Mouse (Mus musculus) embryonic facial prominence, embryonic 15.5 days (tissue): ENCODE data around the gene Uba5. TPM values are rescaled to one million over a fixed set of nuclear protein-coding genes. Genes with fewer than 3 reads are reported as not detected.

Experiments used
- ATAC-seq: fragments of 200-750 bp; cut with Nextera tagmentation; 2 replicates; pipeline ENCODE4 v1.8.0; 2017; ENCODE audit warnings: low read depth, moderate TSS enrichment; ENCODE audit not compliant: insufficient number of reproducible peaks, low FRiP score, low TSS enrichment
- H3K27ac ChIP-seq: fragments of 300-500 bp; sonication (generic); replicated peaks from 2 replicates; pipeline ENCODE4 v1.5.1; 2015; ENCODE audit warnings: mild to moderate bottlenecking, inconsistent platforms
- H3K27me3 ChIP-seq: fragments of 300-500 bp; sonication (generic); 2 replicates; pipeline ENCODE4 v1.6.1; 2015; ENCODE audit warnings: inconsistent platforms
- H3K36me3 ChIP-seq: fragments of 300-500 bp; sonication (generic); 2 replicates; pipeline ENCODE4 v1.6.1; 2015; ENCODE audit warnings: mild to moderate bottlenecking, inconsistent platforms
- H3K4me1 ChIP-seq: fragments of 300-500 bp; sonication (generic); 2 replicates; pipeline ENCODE4 v1.6.1; 2015; ENCODE audit warnings: inconsistent platforms
- H3K4me2 ChIP-seq: fragments of 300-500 bp; sonication (generic); replicated peaks from 2 replicates; pipeline ENCODE4 v1.6.1; 2015; ENCODE audit warnings: mild to moderate bottlenecking, inconsistent platforms
- H3K4me3 ChIP-seq: fragments of 300-500 bp; sonication (generic); replicated peaks from 2 replicates; pipeline ENCODE4 v1.5.1; 2015; ENCODE audit warnings: mild to moderate bottlenecking, inconsistent platforms
- H3K9ac ChIP-seq: fragments of 300-500 bp; sonication (generic); 2 replicates; pipeline ENCODE4 v1.6.1; 2015; ENCODE audit warnings: inconsistent platforms
- H3K9me3 ChIP-seq: fragments of 300-500 bp; sonication (generic); replicated peaks from 2 replicates; pipeline ENCODE4 v1.6.1; 2016; ENCODE audit warnings: inconsistent platforms
- WGBS: fragments of 180-500 bp; shearing (Covaris S2); methylation state at CpG from one replicate; pipeline ENCODE4 v1.1.7; 2015; 5-methylcytosine and 5-hydroxymethylcytosine counted together
- polyA plus RNA-seq: library from polyadenylated mRNA; unstranded; fragments of >200 nt; fragmentation: Nextera tagmentation; extraction: Ambion mirVana; gene quantifications from 2 replicates; pipeline ENCODE4 v1.2.1, GENCODE M21; 2015

Uba5 gene
- 58.6 and 61.1 TPM in 2 replicates for polyA plus RNA-seq

- H3K27me3 ChIP-seq: no peaks in the 10 kb centered on the region
- peaks cover 21% of the 10 kb centered on the region for H3K36me3 ChIP-seq
- no peaks in the 10 kb centered on the region for H3K9me3 ChIP-seq
- ATAC-seq: peak; percentile 78; the same call in 1 of the 2 replicates
- under 1% methylated on average over 59 of the region's 59 CpGs for WGBS
- H3K4me1 ChIP-seq: peaks cover 19% of the 10 kb centered on the region
- peak within 1 kb of the TSS; percentile 97 for H3K9ac ChIP-seq
- peak within 1 kb of the TSS; percentile 80 for H3K27ac ChIP-seq
- H3K4me2 ChIP-seq: peak within 1 kb of the TSS; percentile 89
- peak within 1 kb of the TSS; percentile 100 for H3K4me3 ChIP-seq
Measured at GRCm38 (mm10) chr9:104062430-104063243, at the start of gene Uba5. Uba5 (minus strand) TSS chr9:104063134.

DNA sequence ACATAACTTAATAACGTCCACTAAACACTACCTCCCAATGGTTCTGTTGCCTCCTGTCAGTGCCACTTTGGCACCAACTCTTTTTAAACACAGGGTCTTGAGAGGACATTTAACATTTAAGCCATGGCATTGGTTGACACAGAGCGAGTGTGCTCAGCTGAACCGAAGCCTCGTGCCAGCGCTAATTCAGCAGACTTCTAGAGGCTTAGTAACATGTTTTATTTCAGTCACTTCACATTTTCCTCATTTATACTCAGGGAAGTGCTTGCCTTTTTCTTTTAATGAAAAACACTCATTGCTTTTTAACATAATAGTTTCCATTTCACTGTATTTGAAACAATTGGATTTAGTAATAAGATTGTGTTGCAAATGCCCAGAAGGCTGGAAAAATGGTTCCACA, 46.2 kb upstream of the Uba5 start:
- peak; percentile 66; the same call in 1 of the 2 replicates for ATAC-seq
- Histone ChIP-seq H3K27me3 (no peaks in the 10 kb centered on the region), H3K9me3 (no peaks in the 10 kb centered on the region), H3K9ac (no peak overlapping the region), H3K4me1 (peaks cover 13% of the 10 kb centered on the region), H3K4me3 (no peak overlapping the region), H3K4me2 (no peak overlapping the region), H3K36me3 (no peaks in the 10 kb centered on the region), H3K27ac (peak overlapping the region; percentile 49)
- 46% methylated on average over 5 of the region's 5 CpGs for WGBS

GRCm38 (mm10) chr9:104108571-104109143, 45.7 kb upstream of the Uba5 start:
- Histone ChIP-seq H3K4me1 (peaks cover 13% of the 10 kb centered on the region), H3K27ac (peak overlapping the region; percentile 49), H3K4me2 (no peak overlapping the region), H3K36me3 (no peaks in the 10 kb centered on the region), H3K27me3 (no peaks in the 10 kb centered on the region), H3K9ac (no peak overlapping the region), H3K9me3 (no peaks in the 10 kb centered on the region), H3K4me3 (no peak overlapping the region)
- ATAC-seq: 0 out of 2 replicates have a peak, but pooled peaks have one; percentile 48
- WGBS: 47% methylated on average over 2 of the region's 2 CpGs

GRCm38 (mm10) chr9:104107482-104107881, 44.5 kb upstream of the Uba5 start:
- Histone ChIP-seq H3K4me2 (no peak overlapping the region), H3K27ac (no peak overlapping the region), H3K9ac (no peak overlapping the region), H3K4me3 (no peak overlapping the region), H3K36me3 (no peaks in the 10 kb centered on the region), H3K27me3 (no peaks in the 10 kb centered on the region), H3K9me3 (no peaks in the 10 kb centered on the region), H3K4me1 (peaks cover 17% of the 10 kb centered on the region)
- ATAC-seq: no peak
- WGBS: 68% methylated on average over 6 of the region's 6 CpGs

DNA sequence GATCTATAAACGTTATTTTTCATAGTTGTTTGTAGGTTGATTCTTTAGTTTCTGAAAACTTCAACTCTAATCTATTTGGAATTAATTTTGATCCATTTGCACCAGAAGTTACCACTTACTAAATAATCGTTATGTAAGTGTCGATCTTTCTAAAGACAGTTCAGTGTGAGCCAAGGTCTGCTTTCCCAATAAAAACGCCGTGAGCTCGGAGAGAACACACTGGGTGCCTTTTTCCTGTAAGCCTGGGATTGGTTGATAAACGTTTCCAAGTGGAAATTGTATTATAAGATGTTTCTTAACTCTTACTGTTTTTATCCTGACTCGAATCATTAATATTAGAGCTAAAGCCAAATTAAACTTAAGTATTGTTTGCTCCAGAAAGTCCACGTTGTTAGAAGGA, 44.0 kb upstream of the Uba5 start:
- ATAC-seq: no peak
- Histone ChIP-seq H3K4me2 (no peak overlapping the region), H3K9ac (no peak overlapping the region), H3K27me3 (no peaks in the 10 kb centered on the region), H3K36me3 (no peaks in the 10 kb centered on the region), H3K4me3 (no peak overlapping the region), H3K9me3 (no peaks in the 10 kb centered on the region), H3K4me1 (peaks cover 23% of the 10 kb centered on the region), H3K27ac (no peak overlapping the region)
- 77% methylated on average over 9 of the region's 9 CpGs for WGBS

- Histone ChIP-seq H3K9me3 (no peaks in the 10 kb centered on the region), H3K36me3 (no peaks in the 10 kb centered on the region), H3K4me1 (peaks cover 32% of the 10 kb centered on the region), H3K4me3 (no peak overlapping the region), H3K4me2 (no peak overlapping the region), H3K27ac (no peak overlapping the region), H3K9ac (no peak overlapping the region), H3K27me3 (no peaks in the 10 kb centered on the region)
- WGBS: 90% methylated on average over 2 of the region's 2 CpGs
- no peak for ATAC-seq
Measured at GRCm38 (mm10) chr9:104104986-104105385, 42.1 kb upstream of the Uba5 start.

GRCm38 (mm10) chr9:104102901-104103300, 40.0 kb upstream of the Uba5 start:
- WGBS: 37% methylated on average over 2 of the region's 2 CpGs
- Histone ChIP-seq H3K4me2 (no peak overlapping the region), H3K27me3 (no peaks in the 10 kb centered on the region), H3K4me1 (peaks cover 25% of the 10 kb centered on the region), H3K4me3 (no peak overlapping the region), H3K9ac (no peak overlapping the region), H3K9me3 (no peaks in the 10 kb centered on the region), H3K36me3 (0 out of 2 replicates have a peak, but pooled peaks cover 4% of the 10 kb centered on the region), H3K27ac (peak overlapping the region; percentile 63; the same call in 1 of the 2 replicates)
- ATAC-seq: no peak

GRCm38 (mm10) chr9:104102301-104102700, 39.4 kb upstream of the Uba5 start:
- H3K4me3 ChIP-seq: no peak overlapping the region
- H3K9me3 ChIP-seq: no peaks in the 10 kb centered on the region
- no peak overlapping the region for H3K9ac ChIP-seq
- no peaks in the 10 kb centered on the region for H3K27me3 ChIP-seq
- ATAC-seq: peak; percentile 63; the same call in 1 of the 2 replicates
- H3K4me2 ChIP-seq: 0 out of 2 replicates have a peak overlapping the region, but pooled peaks have one; percentile 6
- peak overlapping the region; percentile 63 for H3K27ac ChIP-seq
- WGBS: 21% methylated on average over 6 of the region's 6 CpGs
- H3K4me1 ChIP-seq: peaks cover 25% of the 10 kb centered on the region
- H3K36me3 ChIP-seq: 0 out of 2 replicates have a peak, but pooled peaks cover 4% of the 10 kb centered on the region

DNA sequence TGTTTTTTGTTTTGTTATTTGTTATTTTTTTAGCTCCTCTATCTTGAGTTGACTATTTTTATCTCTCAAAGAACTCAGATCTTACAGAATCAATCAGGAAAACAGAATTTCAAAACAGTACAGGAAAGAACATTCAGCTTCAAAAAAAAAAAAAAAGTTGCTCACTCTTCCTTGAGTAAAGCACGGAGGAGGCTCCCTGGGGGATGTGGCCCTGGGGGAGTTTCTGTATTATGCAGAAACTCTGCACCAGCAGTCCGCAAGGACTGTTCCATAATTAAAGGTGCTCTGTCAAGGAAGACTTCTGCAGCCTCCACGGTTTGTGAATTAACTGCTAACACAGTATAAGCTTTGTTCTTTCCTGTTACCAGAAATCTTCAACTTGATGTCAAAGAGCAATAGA, 38.5 kb upstream of the Uba5 start:
- peak overlapping the region; percentile 10; the same call in 1 of the 2 replicates for H3K4me3 ChIP-seq
- peaks cover 25% of the 10 kb centered on the region for H3K4me1 ChIP-seq
- ATAC-seq: no peak
- H3K27ac ChIP-seq: peak overlapping the region; percentile 63
- H3K4me2 ChIP-seq: 0 out of 2 replicates have a peak overlapping the region, but pooled peaks have one; percentile 6
- WGBS: 23% methylated on average over 3 of the region's 3 CpGs
- 0 out of 2 replicates have a peak, but pooled peaks cover 4% of the 10 kb centered on the region for H3K36me3 ChIP-seq
- no peaks in the 10 kb centered on the region for H3K27me3 ChIP-seq
- no peaks in the 10 kb centered on the region for H3K9me3 ChIP-seq
- no peak overlapping the region for H3K9ac ChIP-seq

- Histone ChIP-seq H3K4me1 (peaks cover 25% of the 10 kb centered on the region), H3K9me3 (no peaks in the 10 kb centered on the region), H3K27ac (no peak overlapping the region), H3K9ac (no peak overlapping the region), H3K27me3 (no peaks in the 10 kb centered on the region), H3K36me3 (0 out of 2 replicates have a peak, but pooled peaks cover 4% of the 10 kb centered on the region), H3K4me3 (no peak overlapping the region), H3K4me2 (peak overlapping the region; percentile 9; the same call in 1 of the 2 replicates)
- ATAC-seq: no peak
- WGBS: 44% methylated on average over 7 of the region's 7 CpGs
Measured at GRCm38 (mm10) chr9:104100822-104101221, 37.9 kb upstream of the Uba5 start.

GRCm38 (mm10) chr9:104099060-104099459, 36.1 kb upstream of the Uba5 start:
- H3K27ac ChIP-seq: no peak overlapping the region
- no peak overlapping the region for H3K4me2 ChIP-seq
- WGBS: 90% methylated on average over 11 of the region's 11 CpGs
- H3K36me3 ChIP-seq: 0 out of 2 replicates have a peak, but pooled peaks cover 4% of the 10 kb centered on the region
- peaks cover 25% of the 10 kb centered on the region for H3K4me1 ChIP-seq
- no peak for ATAC-seq
- H3K9ac ChIP-seq: no peak overlapping the region
- H3K27me3 ChIP-seq: no peaks in the 10 kb centered on the region
- no peaks in the 10 kb centered on the region for H3K9me3 ChIP-seq
- H3K4me3 ChIP-seq: no peak overlapping the region
